Mouse (Mus musculus): ENCODE measurements around the gene Hist1h2bp. TPM values are rescaled to one million over a fixed set of nuclear protein-coding genes. Genes with fewer than 3 reads are reported as not detected.
A peak's percentile ranks its signal among the peaks of the same experiment; 100 is the strongest.
"Not testable (repeated sequence)": the region's sequence is repeated elsewhere in the genome, so short reads cannot be mapped to it uniquely, and the experiment has no call there.

Gene Hist1h2bp
- polyA plus RNA-seq, 1 experiment from 2014 or later: 1.5 TPM

DNA sequence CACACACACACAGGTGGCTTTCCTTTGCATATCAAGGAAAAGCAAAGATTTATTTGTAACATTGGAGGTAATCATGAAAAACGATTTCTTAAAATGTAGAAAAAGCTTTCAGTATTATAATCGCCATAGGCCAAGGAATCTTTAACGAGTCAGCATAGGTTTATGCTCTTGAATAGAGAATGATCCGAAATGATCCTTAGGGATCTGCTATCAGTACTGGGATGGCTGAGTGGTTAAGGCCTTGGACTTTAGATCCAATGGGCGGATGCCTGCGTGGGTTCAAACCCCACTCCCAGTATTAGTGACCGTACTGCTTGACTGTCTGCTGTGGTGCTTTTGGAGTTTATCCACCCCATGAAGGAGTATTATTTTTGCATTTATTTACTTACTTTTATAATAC, 8.3 kb downstream of the Hist1h2bp start:
- Histone ChIP-seq H3K4me2 (ENCODE audit: low read depth, low read length) (no peak overlapping the region), H3K4me3 (ENCODE audit: low read length) (no peak overlapping the region), H3K27me3 (replicated peaks; ENCODE audit: control insufficient read depth, insufficient read depth, low read length) (no peaks in the 10 kb centered on the region), H3K4me1 (ENCODE audit: control insufficient read depth, insufficient read depth, low read length) (peaks cover under 1% of the 10 kb centered on the region; the same call in 1 of the 2 replicates), H3K36me3 (ENCODE audit: control insufficient read depth, insufficient read depth, low read length) (no peaks in the 10 kb centered on the region), H3K9me3 (ENCODE audit: control insufficient read depth, low read length) (no peaks in the 10 kb centered on the region), H3K27ac (ENCODE audit: low read length) (no peak overlapping the region), H3K9ac (ENCODE audit: low read depth, low read length) (no peak overlapping the region)
- ATAC-seq: no peak
- WGBS: 92% methylated on average over 7 of the region's 7 CpGs

DNA sequence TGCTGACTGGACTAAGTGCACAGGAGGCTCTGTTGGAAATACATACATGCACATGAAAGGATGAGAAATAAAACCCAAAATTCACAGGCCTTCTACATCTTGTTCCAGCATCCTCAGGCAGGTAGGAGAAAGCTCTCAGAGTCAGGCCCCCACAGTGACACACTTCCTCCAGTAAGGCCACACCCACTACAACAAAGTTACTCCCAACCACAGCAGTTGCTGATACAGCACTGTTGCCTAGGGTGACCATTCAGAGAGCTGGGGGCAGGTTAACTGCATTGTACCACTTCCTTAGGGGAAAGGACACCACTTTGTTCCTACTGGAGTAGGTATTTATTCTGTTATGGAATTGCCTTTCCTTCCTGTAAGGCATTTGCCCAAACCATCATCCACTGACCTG, 9.9 kb downstream of the Hist1h2bp start:
- not testable (repeated sequence) for H3K4me3 ChIP-seq (ENCODE audit: low read length); H3K27ac ChIP-seq (ENCODE audit: low read length); H3K36me3 ChIP-seq (ENCODE audit: control insufficient read depth, insufficient read depth, low read length); H3K9me3 ChIP-seq (ENCODE audit: control insufficient read depth, low read length); ATAC-seq; H3K4me2 ChIP-seq (ENCODE audit: low read depth, low read length); H3K9ac ChIP-seq (ENCODE audit: low read depth, low read length); H3K4me1 ChIP-seq (ENCODE audit: control insufficient read depth, insufficient read depth, low read length); H3K27me3 ChIP-seq (replicated peaks; ENCODE audit: control insufficient read depth, insufficient read depth, low read length)

DNA sequence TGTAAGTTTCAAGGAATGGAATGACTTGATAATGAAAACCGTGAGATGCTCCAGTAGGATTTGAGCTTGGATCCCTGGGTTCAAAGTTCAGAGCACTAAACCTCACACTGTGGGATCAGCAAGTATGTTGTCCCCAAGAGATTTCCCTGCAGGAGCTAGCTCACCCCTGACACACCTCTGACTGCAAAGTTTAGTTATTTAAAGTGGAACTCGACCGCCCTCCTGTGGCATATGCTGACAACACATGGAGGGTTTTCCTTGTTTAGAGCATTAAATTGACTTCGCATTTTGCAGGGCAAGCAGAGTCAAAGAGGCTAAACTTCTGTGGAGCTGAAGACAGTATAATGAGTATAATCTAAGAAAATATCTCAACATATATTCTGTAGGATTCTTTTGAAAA, 15.8 kb downstream of the Hist1h2bp start:
- not testable (repeated sequence) for H3K9ac ChIP-seq (ENCODE audit: low read depth, low read length); H3K9me3 ChIP-seq (ENCODE audit: control insufficient read depth, low read length); H3K4me3 ChIP-seq (ENCODE audit: low read length); H3K4me1 ChIP-seq (ENCODE audit: control insufficient read depth, insufficient read depth, low read length); H3K27me3 ChIP-seq (replicated peaks; ENCODE audit: control insufficient read depth, insufficient read depth, low read length); H3K27ac ChIP-seq (ENCODE audit: low read length); H3K4me2 ChIP-seq (ENCODE audit: low read depth, low read length); H3K36me3 ChIP-seq (ENCODE audit: control insufficient read depth, insufficient read depth, low read length)
- no CpG with 5 or more reads among the region's 4 CpGs for WGBS
- peak; percentile 84 for ATAC-seq

DNA sequence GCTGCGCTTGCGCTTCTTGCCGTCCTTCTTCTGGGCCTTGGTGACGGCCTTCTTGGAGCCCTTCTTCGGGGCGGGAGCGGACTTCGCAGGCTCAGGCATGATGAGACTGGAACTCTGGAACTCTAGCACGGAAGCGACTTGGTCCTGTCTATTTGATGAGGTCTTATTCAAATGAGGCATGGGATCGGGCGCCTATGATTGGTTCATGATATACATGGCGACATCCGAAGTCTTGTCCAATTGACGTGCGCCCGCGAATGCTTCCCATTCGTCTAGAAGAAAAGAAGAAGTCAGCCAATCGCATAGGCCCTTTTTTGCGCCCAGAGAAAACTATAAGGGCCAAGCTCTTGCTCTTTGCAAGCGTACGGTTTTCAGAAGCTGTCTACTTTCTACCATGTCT, 22.8 kb downstream of the Hist1h2bp start, which contains the start of the genes Hist1h2bq and Hist1h2ao:
Gene Hist1h2bq, minus strand, starts transcription at position 125 of the 400 bp plus-strand sequence.
Gene Hist1h2ao, plus strand, starts transcription at position 393 of the 400 bp plus-strand sequence.
- not testable (repeated sequence) for H3K4me2 ChIP-seq (ENCODE audit: low read depth, low read length); H3K27me3 ChIP-seq (replicated peaks; ENCODE audit: control insufficient read depth, insufficient read depth, low read length); H3K36me3 ChIP-seq (ENCODE audit: control insufficient read depth, insufficient read depth, low read length); H3K27ac ChIP-seq (ENCODE audit: low read length); H3K4me1 ChIP-seq (ENCODE audit: control insufficient read depth, insufficient read depth, low read length); H3K9ac ChIP-seq (ENCODE audit: low read depth, low read length); H3K4me3 ChIP-seq (ENCODE audit: low read length); H3K9me3 ChIP-seq (ENCODE audit: control insufficient read depth, low read length)
- no CpG with 5 or more reads among the region's 23 CpGs for WGBS
- peak; percentile 95 for ATAC-seq

DNA sequence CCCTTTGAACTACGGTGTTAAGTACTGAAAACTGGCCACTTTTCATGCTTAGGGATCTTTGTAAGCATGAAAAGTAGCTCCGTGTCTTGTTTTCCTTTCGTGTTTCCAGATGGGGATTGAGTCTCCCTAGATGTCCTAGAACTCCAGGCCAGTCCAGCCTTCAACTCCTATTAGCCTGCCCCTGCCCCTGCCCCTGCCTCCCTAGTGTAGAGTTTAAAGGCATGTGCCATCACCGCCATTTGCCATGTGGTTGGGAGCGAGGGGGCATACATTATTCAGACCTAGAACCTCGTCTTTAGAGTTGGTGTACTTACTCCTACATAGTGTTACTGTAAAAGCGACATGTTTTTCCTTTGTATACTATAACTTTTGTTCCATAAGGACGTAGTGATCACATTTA, 23.8 kb downstream of the Hist1h2bp start:
- not testable (repeated sequence) for H3K27me3 ChIP-seq (replicated peaks; ENCODE audit: control insufficient read depth, insufficient read depth, low read length); H3K4me2 ChIP-seq (ENCODE audit: low read depth, low read length); H3K36me3 ChIP-seq (ENCODE audit: control insufficient read depth, insufficient read depth, low read length); H3K27ac ChIP-seq (ENCODE audit: low read length); H3K9me3 ChIP-seq (ENCODE audit: control insufficient read depth, low read length); H3K4me1 ChIP-seq (ENCODE audit: control insufficient read depth, insufficient read depth, low read length); H3K9ac ChIP-seq (ENCODE audit: low read depth, low read length); H3K4me3 ChIP-seq (ENCODE audit: low read length)
- ATAC-seq: peak; percentile 19
- no CpG with 5 or more reads among the region's 8 CpGs for WGBS

DNA sequence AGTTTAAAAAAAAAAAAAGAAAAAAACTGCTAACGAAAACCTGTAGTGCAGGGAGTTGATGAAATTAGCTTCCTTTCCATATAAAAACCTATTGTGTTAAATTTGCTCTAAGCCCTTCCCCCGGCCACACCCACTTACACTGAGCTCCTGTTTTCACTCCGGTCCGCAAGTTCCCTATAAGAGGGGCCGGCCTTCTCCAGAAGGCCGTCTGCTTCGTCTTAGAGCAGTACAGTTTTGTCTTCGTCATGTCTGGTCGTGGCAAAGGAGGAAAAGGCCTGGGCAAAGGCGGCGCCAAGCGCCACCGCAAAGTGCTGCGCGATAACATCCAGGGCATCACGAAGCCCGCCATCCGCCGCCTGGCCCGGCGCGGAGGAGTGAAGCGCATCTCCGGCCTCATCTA, 24.3 kb downstream of the Hist1h2bp start, which contains the start of gene Hist1h4m:
Gene Hist1h4m, plus strand, starts transcription at position 208 of the 400 bp plus-strand sequence.
- H3K4me3 ChIP-seq (ENCODE audit: low read length); H3K4me1 ChIP-seq (ENCODE audit: control insufficient read depth, insufficient read depth, low read length); H3K9me3 ChIP-seq (ENCODE audit: control insufficient read depth, low read length); H3K36me3 ChIP-seq (ENCODE audit: control insufficient read depth, insufficient read depth, low read length); H3K27ac ChIP-seq (ENCODE audit: low read length); H3K27me3 ChIP-seq (replicated peaks; ENCODE audit: control insufficient read depth, insufficient read depth, low read length); H3K9ac ChIP-seq (ENCODE audit: low read depth, low read length); H3K4me2 ChIP-seq (ENCODE audit: low read depth, low read length): not testable (repeated sequence)
- no CpG with 5 or more reads among the region's 24 CpGs for WGBS
- peak; percentile 47 for ATAC-seq

DNA sequence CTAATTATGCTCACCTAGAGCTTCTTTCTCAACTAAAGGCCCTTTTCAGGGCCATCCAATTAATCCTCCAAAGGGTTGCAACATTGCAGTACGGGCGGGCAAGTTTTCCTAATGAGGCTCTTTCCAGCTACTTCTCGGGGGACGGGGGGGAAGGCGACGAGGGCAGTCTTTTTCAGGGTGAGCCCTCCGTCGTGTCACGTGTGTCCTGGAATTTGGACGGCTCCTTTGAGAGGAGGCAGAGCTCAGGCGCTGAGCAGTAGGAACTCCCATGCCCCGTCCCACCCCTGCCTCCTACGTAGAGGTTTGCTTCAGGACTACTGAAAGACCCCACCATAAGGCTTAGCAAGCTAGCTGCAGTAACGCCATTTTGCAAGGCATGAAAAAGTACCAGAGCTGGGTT, 24.8 kb downstream of the Hist1h2bp start:
- not testable (repeated sequence) for H3K36me3 ChIP-seq (ENCODE audit: control insufficient read depth, insufficient read depth, low read length); H3K4me3 ChIP-seq (ENCODE audit: low read length); H3K9me3 ChIP-seq (ENCODE audit: control insufficient read depth, low read length); H3K4me1 ChIP-seq (ENCODE audit: control insufficient read depth, insufficient read depth, low read length); H3K27ac ChIP-seq (ENCODE audit: low read length); H3K27me3 ChIP-seq (replicated peaks; ENCODE audit: control insufficient read depth, insufficient read depth, low read length); H3K4me2 ChIP-seq (ENCODE audit: low read depth, low read length); H3K9ac ChIP-seq (ENCODE audit: low read depth, low read length)
- ATAC-seq: peak; percentile 60
- WGBS: 0% methylated on average over 14 of the region's 14 CpGs

DNA sequence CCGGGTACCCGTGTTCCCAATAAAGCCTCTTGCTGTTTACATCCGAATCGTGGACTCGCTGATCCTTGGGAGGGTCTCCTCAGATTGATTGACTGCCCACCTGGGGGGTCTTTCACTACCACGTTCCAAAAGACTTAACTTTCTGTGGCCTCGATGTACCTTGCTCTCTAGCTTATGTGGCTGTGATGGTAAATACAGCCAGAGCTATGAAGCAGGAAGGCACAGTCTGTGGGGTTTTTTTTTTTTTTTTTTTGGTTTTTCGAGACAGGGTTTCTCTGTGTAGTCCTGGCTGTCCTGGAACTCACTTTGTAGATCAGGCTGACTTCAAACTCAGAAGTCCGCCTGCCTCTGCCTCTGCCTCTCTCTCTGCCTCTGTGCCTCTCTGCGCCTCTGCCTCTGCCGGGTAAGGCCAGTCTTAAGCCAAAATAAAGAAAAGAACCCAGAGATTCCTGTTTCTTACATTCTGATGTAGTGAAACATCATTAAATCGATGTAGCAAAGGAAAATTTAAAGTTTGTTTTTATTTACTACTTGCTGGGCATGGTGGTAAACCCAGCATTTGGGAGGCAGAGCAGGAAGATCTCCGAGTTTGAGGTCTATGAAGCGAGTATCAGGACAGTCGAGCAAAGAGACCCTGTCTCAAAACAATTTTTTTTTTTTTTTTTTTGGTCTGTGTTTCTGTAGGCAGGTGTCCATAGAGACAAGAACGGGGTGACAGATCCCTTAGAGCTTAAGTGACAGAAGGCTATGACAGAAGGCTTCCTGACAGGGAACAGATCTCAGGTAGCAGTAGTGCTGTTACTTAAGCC, 33.0 kb downstream of the Hist1h2bp start:
- not testable (repeated sequence) for H3K27me3 ChIP-seq (replicated peaks; ENCODE audit: control insufficient read depth, insufficient read depth, low read length); H3K4me1 ChIP-seq (ENCODE audit: control insufficient read depth, insufficient read depth, low read length); H3K36me3 ChIP-seq (ENCODE audit: control insufficient read depth, insufficient read depth, low read length); H3K27ac ChIP-seq (ENCODE audit: low read length); H3K4me3 ChIP-seq (ENCODE audit: low read length); H3K4me2 ChIP-seq (ENCODE audit: low read depth, low read length); H3K9ac ChIP-seq (ENCODE audit: low read depth, low read length); H3K9me3 ChIP-seq (ENCODE audit: control insufficient read depth, low read length)
- peak; percentile 42; the same call in 1 of the 2 replicates for ATAC-seq
- 71% methylated on average over 7 of the region's 16 CpGs for WGBS

DNA sequence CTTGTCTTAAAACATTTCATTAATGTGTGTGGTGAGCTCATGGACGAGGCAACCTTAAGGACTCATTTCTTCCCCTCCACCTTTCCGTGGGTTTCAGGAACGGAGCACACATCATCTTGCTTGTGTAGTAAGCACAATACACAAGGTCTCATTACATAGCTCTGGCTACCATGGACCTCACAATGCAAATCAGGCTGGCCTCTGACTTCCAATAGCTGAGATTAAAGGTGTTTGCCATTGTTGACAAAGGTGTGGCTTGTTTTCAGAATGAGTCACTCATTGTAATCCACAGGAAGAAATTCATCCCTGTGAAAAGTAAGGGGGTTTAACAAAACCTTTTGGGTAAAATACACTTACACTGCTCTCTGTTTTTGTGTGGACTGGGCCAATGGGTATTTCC, 41.2 kb downstream of the Hist1h2bp start:
- no peak overlapping the region for H3K9ac ChIP-seq (ENCODE audit: low read depth, low read length)
- no peaks in the 10 kb centered on the region for H3K27me3 ChIP-seq (replicated peaks; ENCODE audit: control insufficient read depth, insufficient read depth, low read length)
- no peak overlapping the region for H3K4me3 ChIP-seq (ENCODE audit: low read length)
- H3K36me3 ChIP-seq (ENCODE audit: control insufficient read depth, insufficient read depth, low read length): no peaks in the 10 kb centered on the region
- H3K4me1 ChIP-seq (ENCODE audit: control insufficient read depth, insufficient read depth, low read length): no peaks in the 10 kb centered on the region
- no peak overlapping the region for H3K4me2 ChIP-seq (ENCODE audit: low read depth, low read length)
- 67% methylated on average over 3 of the region's 3 CpGs for WGBS
- H3K27ac ChIP-seq (ENCODE audit: low read length): no peak overlapping the region
- no peaks in the 10 kb centered on the region for H3K9me3 ChIP-seq (ENCODE audit: control insufficient read depth, low read length)
- no peak for ATAC-seq

DNA sequence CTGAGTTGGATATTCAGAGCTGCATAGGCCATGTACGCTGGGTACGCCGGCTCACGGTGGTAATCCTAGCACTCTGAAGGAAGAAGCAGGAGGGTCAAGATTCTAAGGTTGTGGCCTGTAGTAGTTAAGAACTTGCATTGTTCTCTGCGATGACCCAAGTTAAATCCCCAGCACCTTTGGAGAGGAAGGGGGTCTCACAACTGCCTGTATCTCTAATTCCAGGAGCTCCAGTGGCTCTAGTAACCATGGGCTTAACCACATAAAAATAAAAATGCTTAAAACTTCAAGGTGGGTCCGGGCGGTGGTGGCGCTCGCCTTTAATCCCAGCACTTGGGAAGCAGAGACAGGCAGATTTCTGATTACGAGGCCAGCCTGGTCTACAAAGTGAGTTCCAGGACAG, 43.1 kb downstream of the Hist1h2bp start:
- Histone ChIP-seq H3K36me3 (ENCODE audit: control insufficient read depth, insufficient read depth, low read length) (no peaks in the 10 kb centered on the region), H3K27me3 (replicated peaks; ENCODE audit: control insufficient read depth, insufficient read depth, low read length) (no peaks in the 10 kb centered on the region), H3K4me3 (ENCODE audit: low read length) (no peak overlapping the region), H3K4me2 (ENCODE audit: low read depth, low read length) (no peak overlapping the region), H3K9ac (ENCODE audit: low read depth, low read length) (no peak overlapping the region), H3K9me3 (ENCODE audit: control insufficient read depth, low read length) (no peaks in the 10 kb centered on the region), H3K4me1 (ENCODE audit: control insufficient read depth, insufficient read depth, low read length) (no peaks in the 10 kb centered on the region), H3K27ac (ENCODE audit: low read length) (no peak overlapping the region)
- ATAC-seq: no peak
- WGBS: 89% methylated on average over 10 of the region's 10 CpGs
